Mouse (Mus musculus) yolk sac, embryonic 10.5 days (tissue): ENCODE data around the gene Lmo2.

ENCODE experiments used
- DNase-seq: peaks from one replicate; pipeline ENCODE4 v3.0.0-alpha.2; 2017; ENCODE audit warnings: low spot score

Gene Lmo2

DNA sequence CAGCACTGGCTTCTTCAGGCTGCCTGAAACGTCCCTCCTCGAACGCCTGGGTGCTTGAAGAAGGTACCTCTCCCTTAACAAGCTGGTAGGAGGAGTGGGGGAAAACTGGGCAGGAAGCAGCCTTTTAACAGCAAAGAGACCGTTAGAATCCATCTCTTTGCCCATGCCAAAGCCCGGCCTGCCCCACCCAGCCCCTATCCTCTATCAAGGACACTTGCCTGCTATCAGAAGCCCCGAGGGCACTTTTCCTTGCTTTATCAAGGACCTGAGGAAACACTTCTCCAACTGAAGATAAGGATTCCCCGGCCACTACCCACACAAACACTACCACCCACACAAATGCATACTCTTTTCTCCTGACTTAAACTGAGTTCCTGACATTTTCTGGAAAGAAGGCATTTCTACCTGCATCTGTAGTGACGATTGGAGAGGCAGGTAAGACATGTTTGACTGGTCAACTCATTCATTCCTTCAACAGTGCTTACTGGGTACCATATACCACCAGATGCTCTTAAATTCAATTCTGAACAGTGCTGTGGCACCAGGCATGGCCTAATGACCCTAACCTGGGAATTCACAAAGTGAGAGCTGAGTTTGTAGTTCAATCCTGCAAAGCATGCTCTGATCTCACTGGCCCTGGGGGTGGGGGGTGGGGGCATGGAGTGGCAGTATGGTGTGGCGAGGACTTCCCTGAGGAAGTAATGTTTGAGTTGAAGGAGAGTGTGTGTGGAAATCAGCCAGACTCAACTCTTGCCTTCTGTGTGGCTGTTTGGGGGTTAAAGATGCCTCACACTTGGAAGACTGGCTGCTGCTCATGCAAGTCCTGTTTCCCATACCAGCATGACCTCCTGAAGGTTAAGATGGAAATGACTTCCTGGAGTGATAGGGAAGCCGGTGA is at the start of gene Lmo2:
TSS of gene Lmo2 (plus strand) at position 338 of the 898 bp plus-strand sequence.
- DNase-seq, result no peak

DNA sequence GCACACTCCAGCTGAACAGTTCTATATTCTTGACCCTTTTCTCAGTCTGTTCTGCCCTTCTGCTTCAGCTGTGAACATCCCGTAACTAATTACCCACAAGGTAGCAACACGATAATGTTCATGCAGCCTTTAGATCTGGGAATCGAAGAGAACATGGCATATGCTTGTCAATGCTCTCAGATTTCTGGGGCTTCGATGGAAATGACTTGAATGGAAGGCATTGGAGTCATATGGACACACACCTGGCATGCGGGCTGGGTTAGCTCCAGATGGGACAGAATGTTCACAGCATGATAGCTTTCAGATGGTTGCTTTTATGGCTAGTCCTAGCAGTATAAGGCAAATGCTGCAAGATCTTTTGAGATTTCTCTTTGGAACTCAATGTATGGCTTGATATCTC is 47.2 kb upstream of the Lmo2 start:
- DNase-seq, result no peak

DNA sequence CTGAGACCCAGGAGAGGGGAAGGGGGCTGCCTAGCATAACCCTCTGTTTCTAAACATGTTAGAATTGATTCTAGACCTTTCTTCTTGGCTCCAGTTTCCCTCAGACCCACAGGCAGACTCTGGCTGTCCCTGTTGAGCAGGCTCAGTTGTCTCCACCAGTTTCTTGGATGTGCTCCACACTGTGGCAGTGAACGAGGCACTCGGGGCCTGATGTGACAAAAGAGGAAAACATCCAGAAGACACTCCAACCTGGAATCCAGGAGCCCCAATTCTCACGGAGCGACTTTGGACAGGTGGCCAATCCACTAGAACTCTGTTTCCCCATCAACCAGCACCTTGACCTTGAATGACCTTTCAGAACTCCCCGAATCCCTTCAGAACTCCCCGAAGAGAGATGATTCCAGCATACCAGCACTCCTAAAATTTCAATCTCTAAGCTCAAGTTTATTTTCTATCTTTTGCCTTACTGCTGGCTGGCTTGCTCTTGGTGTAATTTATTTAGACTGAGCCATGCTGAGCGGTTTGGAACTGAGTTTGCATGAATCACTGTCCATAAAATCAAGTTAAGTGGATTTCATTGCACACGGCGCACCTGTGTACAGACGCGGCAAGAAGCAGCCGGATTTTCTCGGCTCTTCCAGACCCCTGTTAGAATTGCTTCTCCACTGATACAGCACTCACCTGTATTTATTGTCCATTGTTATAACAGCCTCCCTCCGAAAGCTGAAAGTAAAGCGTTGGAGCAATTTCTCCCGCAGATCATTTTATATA is 45.1 kb upstream of the Lmo2 start:
- DNase-seq, result no peak

DNA sequence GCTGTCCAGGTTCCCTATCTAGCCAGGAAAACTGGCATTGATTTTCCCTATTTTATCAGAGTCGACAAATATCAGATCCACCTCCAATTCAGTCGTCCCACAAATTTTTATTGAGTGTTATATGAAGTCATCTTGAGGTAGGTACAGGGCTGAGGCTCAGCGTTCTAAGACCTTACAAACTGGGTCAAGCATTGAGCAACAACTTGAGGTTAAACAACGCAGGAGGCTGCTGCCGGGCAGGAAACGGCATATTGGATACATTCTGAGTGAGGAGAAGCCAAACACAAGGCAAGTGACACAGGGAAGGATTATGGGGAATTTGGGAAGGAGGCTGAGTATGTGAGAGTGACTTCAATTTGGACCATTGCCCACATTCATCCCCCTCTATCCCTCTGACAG is 44.5 kb upstream of the Lmo2 start:
- no peak for DNase-seq

- no peak for DNase-seq
Observed at GRCm38 (mm10) chr2:103916069-103916468, 41.7 kb upstream of the Lmo2 start.

DNA sequence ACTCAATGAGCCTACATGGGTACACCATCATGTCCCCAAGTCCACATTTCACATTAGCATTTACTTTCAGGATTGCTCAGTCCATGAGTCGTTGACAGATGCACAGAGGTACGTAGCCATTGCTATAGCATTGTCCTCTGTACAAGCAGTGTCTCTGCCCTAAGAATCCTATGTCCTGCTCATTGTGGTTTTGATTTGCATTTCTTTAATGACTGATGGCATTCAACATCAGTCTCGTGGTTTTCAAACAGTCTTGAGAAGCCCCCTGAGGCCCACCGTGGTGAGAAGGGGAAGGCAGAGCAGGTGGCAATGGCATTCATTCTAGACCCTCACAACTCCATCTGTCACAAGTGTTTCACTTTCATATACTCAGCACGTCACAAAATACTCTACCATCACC is 40.4 kb upstream of the Lmo2 start:
- no peak for DNase-seq

DNA sequence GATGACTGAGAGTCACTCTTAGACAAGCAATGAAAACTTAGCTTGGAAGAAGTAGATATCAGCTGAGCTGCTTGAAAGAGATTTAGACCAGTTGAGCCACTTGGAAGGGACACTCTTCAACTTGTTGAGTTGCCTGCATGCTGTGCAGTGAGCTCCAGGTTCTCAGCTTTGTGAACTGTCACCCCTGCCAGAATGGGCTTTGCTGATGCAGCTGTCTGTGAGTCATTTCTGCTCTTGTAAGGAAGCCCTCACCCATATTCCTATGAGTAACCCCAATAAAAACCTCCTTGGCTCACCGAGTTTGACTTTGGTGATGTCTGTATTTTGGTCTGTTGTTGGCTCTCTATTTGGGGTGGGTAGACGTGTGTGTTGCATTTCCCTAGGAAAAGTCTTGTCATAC is 39.4 kb upstream of the Lmo2 start:
- no peak for DNase-seq

GRCm38 (mm10) chr2:103919488-103919887 is 38.3 kb upstream of the Lmo2 start:
- no peak for DNase-seq

DNA sequence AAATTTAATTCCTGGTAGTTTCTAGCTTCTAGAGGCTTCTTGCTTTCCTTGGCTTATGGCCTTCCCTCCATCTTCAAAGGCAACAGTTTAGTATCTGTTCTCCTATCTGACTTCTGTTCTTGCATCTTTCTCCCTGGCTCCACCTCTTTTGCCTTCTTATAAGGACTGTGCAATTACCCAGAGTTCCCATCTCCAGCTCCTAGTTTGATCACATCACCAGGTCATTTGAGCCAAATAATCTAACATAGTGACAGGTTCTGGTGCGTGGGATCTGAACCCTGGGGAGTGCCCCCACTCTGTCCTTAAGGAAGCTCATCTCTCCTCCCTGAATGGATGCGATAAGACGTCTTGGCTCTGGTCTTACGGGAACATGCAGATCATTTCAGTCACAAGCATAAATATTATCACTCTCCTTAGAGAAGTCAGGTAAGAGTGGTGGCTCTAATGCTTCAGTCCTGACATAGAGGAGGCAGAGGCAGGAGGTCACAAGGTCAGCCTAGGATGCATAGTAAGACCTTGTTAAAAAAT is 31.1 kb upstream of the Lmo2 start:
- no peak for DNase-seq

- no peak for DNase-seq
Observed at GRCm38 (mm10) chr2:103927610-103928145, 30.1 kb upstream of the Lmo2 start.

DNA sequence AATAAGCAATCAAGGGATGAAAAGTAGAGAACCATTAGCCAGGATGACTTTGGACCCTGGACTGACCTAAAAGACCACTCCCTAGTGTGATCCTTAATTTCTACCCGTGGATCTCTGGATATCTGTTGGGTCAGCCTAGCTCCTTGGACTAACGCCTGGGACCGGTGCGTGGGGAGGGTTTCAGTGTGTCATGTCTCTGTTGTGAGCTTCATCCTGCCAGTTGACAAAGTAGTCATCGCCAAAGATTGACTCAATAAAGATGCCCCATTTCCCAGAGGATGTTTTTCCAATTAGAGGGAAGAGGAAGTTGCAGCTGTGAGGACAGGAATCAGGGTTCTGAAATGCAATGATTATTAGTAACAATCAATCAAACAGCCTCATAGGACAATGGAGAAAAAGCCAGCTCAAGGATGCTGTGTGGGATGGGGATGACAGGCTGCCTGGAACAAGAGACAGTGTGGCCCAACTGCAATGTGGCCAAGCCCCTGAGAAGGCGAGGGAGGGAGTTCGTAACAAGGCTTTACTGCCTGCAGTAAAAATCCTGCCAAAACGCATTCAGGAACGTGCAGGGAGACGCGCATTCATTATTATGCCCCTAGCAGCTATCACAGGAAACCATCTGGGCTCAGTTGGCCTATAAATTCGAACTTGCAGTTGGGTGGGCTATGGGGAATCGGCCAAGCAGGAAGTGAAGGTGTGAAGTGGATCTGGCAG is 27.3 kb upstream of the Lmo2 start:
- DNase-seq, result no peak

DNA sequence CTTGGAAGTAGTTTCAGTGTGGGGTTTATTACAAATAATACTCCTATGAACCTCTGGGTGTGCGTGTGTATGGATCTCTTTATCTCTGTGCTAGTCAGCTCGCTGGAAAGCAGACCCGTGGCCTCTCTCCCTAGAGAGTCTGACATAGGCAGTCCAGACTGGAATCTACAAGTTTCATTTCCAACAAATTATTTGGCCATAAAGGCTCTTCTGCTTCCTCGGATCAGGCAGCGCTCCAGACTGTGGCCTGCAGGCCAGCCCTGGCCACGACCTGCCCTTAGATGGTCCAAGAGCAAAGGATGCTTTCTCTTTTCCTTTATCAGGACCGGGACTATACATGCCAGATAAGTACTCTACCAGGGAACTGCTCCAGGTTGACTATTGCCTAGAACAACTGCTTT is 26.3 kb upstream of the Lmo2 start:
- no peak for DNase-seq

- no peak for DNase-seq
Observed at GRCm38 (mm10) chr2:103932025-103932424, 25.8 kb upstream of the Lmo2 start.

- no peak for DNase-seq
Observed at GRCm38 (mm10) chr2:103932480-103932879, 25.3 kb upstream of the Lmo2 start.

GRCm38 (mm10) chr2:103934270-103934669 is 23.5 kb upstream of the Lmo2 start:
- DNase-seq, result no peak

DNA sequence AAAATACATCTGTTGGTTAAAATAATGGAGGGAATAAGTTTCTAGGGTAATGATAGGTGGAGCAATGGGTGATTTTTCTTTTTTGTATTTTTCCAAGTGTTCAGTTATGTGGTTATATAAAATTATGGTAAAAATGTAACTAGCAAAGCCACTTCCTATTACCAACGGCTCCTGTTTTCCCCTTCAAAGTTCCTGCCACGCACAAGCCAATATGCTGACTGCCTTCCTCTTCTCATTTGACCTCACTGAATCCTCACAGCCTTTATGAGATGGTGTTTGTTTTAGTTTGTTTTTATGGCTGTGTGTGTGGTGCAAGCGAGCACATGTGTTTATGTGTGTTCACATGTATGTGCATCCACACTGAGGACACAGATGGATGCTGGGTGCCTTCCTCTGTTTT is 23.1 kb upstream of the Lmo2 start:
- no peak for DNase-seq

DNA sequence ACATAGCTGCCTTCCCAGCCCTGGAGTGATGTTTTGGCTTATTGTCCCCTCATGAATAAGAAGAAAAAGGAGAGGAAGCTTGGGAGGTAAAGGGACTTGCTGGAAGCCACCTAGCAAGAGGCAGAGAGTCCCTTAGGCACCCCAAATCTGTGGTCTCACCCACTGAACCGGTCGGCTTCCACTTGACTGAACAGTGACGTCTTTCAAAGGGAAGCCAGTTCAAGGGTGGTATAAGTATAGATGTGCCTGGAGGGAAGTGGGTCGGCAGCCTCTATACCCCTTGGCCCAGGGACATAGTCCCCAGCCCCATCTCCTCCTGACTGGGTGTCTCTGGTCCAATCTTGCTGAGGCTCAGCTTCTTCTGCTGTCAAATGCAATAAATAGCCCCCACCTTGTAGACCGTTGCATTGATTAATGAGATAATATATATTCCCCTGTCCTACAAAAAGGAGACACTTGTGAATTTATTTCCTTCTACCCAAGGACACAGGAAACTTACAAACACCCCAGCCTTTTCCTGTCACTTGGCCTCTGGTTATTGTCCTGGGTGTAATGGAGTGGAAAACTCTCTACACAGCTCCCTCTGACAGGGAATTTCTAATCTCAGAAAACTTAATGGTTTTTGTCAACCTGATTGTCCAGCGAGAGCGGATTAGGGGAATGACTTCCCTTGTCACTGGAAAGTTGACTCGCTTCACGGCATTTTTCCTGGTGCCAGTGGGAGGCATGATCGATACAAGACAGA is 21.9 kb upstream of the Lmo2 start:
- DNase-seq, result no peak

DNA sequence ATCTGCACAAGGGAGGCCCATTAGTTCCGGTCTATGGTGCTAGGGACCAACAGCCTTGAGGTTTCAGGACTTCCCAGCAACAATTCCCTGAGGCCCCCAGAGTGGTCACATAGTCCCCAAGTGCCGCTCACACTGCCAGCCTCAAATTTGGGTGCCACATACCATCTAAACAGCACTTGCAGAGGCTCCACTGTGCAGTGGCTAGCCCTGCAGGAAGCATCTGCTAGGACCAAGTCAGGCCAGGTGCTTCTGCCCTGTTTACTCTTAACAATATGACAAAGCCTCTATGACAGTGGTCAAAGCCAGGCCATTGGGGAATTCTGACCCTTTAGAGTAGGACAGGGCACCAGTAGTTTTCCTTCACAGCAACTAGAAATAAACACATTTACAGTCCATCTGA is 21.1 kb upstream of the Lmo2 start:
- DNase-seq, result no peak

- no peak for DNase-seq
Observed at GRCm38 (mm10) chr2:103937670-103938069, 20.1 kb upstream of the Lmo2 start.

DNA sequence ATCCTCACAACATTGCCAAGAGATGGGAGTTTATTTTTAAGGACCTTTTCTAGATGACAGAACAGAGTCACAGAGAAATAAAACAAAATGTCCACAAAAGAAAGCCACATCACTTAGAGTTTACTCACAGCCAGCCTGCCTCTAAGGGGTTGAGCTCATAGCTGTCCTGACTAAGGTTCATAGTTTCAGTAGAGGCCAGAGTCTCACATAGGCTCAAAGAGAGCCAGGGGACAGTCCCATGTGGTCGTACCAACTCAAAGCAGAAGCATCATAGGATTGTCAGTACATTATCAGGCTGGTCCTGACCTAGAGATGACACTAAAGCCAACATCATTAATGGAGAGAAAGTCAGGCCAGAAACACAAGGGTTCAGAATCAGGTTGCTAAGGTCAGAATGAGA is 19.2 kb upstream of the Lmo2 start:
- no peak for DNase-seq

- no peak for DNase-seq
Observed at GRCm38 (mm10) chr2:103939003-103939402, 18.8 kb upstream of the Lmo2 start.
